Mouse (Mus musculus): ENCODE data around the gene Serpine3. TPM values are rescaled to one million over a fixed set of nuclear protein-coding genes. Genes with fewer than 3 reads are reported as not detected.

The Serpine3 gene
- not detected in 2 replicates for polyA plus RNA-seq (2015; fragmentation: Nextera tagmentation; extraction: Ambion mirVana)

DNA sequence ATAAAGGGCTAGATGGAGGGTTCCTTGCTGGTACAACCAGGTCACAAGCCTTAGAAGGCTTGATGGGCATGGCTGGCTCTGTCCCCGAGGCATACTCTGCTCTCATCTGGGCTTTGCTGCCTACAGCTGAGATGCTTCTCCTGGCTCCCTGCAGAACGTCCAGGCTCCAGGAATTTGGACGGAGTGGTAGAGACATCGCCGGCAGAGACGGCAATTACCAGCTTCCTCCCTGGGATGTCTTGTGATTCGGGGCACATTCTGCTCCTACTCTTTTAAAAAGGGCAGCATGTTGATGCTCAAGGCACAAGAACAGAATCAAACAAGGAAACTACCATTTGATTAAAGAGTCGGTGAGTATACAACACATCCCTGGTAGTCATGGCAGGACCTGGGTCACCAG is at the start of gene Serpine3:
Gene Serpine3 (plus strand): TSS at position 301 of the 400 bp plus-strand sequence.
- no peak for TF ChIP-seq CTCF (IDR thresholded peaks at IDR 0.05; ENCODE audit: low read depth)
- TF ChIP-seq EP300 (optimal IDR thresholded peaks at IDR 0.05) = no peak
- H3K4me1 ChIP-seq (replicated peaks; ENCODE audit: control insufficient read depth, insufficient read depth) = no peaks in the 10 kb centered on the region
- H3K9ac ChIP-seq (ENCODE audit: low read length) = no peak within 1 kb of the TSS
- no peaks in the 10 kb centered on the region for H3K9me3 ChIP-seq (ENCODE audit: control insufficient read depth, low read length)
- WGBS = 81% methylated on average over 8 of the region's 8 CpGs
- ATAC-seq (ENCODE audit: low FRiP score, low TSS enrichment) (no peak), DNase-seq (ENCODE audit: low spot score) (no peak)
- H3K4me2 ChIP-seq (replicated peaks; ENCODE audit: low read depth) = no peak within 1 kb of the TSS
- no peaks in the 10 kb centered on the region for H3K27me3 ChIP-seq (ENCODE audit: control insufficient read depth, insufficient read depth, low read length)
- H3K4me3 ChIP-seq (ENCODE audit: low read depth, low read length) = no peak within 1 kb of the TSS
- H3K27ac ChIP-seq (replicated peaks) = no peak within 1 kb of the TSS
- H3K36me3 ChIP-seq (ENCODE audit: control insufficient read depth, insufficient read depth, low read length) = no peaks in the 10 kb centered on the region

DNA sequence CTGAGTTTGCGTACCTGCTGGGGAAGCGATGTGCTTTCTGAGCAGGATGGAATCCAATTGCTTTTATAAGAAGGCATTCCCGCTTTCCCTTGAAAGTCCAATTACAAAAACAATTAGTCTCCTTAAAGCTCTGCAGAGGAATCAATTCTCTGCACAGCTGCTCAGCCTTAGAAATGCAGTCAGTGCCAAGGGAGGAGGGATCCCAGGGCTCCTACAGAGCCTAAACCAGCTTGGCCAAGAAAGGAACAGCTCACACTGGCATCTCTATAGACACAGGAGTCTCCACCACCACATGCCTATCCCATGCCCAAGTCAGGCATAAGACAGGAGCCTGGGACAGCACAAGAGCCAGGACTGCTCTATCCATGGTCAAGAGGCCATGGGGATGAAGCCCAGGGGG is 41.1 kb upstream of the Serpine3 start:
- 80% methylated on average over 3 of the region's 3 CpGs for WGBS
- no peak for TF ChIP-seq CTCF (IDR thresholded peaks at IDR 0.05; ENCODE audit: low read depth)
- no peak for TF ChIP-seq EP300 (optimal IDR thresholded peaks at IDR 0.05)
- H3K9ac ChIP-seq (ENCODE audit: low read length) = no peak overlapping the region

GRCm38 (mm10) chr14:62627951-62628350 is 35.5 kb upstream of the Serpine3 start:
- TF ChIP-seq CTCF (IDR thresholded peaks at IDR 0.05; ENCODE audit: low read depth) (no peak), EP300 (optimal IDR thresholded peaks at IDR 0.05) (no peak)
- no peak overlapping the region for H3K4me2 ChIP-seq (replicated peaks; ENCODE audit: low read depth)
- H3K9me3 ChIP-seq (ENCODE audit: control insufficient read depth, low read length) = no peaks in the 10 kb centered on the region
- ATAC-seq (ENCODE audit: low FRiP score, low TSS enrichment) (no peak), DNase-seq (ENCODE audit: low spot score) (no peak)
- H3K27ac ChIP-seq (replicated peaks) = no peak overlapping the region
- WGBS = 91% methylated on average over 5 of the region's 5 CpGs
- no peak overlapping the region for H3K9ac ChIP-seq (ENCODE audit: low read length)
- H3K4me1 ChIP-seq (replicated peaks; ENCODE audit: control insufficient read depth, insufficient read depth) = no peaks in the 10 kb centered on the region
- H3K36me3 ChIP-seq (ENCODE audit: control insufficient read depth, insufficient read depth, low read length) = no peaks in the 10 kb centered on the region
- no peaks in the 10 kb centered on the region for H3K27me3 ChIP-seq (ENCODE audit: control insufficient read depth, insufficient read depth, low read length)
- H3K4me3 ChIP-seq (ENCODE audit: low read depth, low read length) = no peak overlapping the region

More for the DNA sequence above, 41.1 kb upstream of the Serpine3 start:
- Histone ChIP-seq H3K27ac (replicated peaks) (no peak overlapping the region), H3K9me3 (ENCODE audit: control insufficient read depth, low read length) (no peaks in the 10 kb centered on the region), H3K4me3 (ENCODE audit: low read depth, low read length) (no peak overlapping the region), H3K4me2 (replicated peaks; ENCODE audit: low read depth) (no peak overlapping the region), H3K4me1 (replicated peaks; ENCODE audit: control insufficient read depth, insufficient read depth) (no peaks in the 10 kb centered on the region), H3K27me3 (ENCODE audit: control insufficient read depth, insufficient read depth, low read length) (no peaks in the 10 kb centered on the region), H3K36me3 (ENCODE audit: control insufficient read depth, insufficient read depth, low read length) (no peaks in the 10 kb centered on the region)
- DNase-seq (ENCODE audit: low spot score) (no peak), ATAC-seq (ENCODE audit: low FRiP score, low TSS enrichment) (no peak)

GRCm38 (mm10) chr14:62637436-62638344 is 25.8 kb upstream of the Serpine3 start:
- DNase-seq (ENCODE audit: low spot score) (no peak), ATAC-seq (ENCODE audit: low FRiP score, low TSS enrichment) (no peak)
- WGBS = 24% methylated on average over 9 of the region's 9 CpGs
- TF ChIP-seq CTCF (IDR thresholded peaks at IDR 0.05; ENCODE audit: low read depth) (no peak), EP300 (optimal IDR thresholded peaks at IDR 0.05) (no peak)
- no peak overlapping the region for H3K27ac ChIP-seq (replicated peaks)
- no peak overlapping the region for H3K4me2 ChIP-seq (replicated peaks; ENCODE audit: low read depth)
- no peaks in the 10 kb centered on the region for H3K9me3 ChIP-seq (ENCODE audit: control insufficient read depth, low read length)
- H3K4me1 ChIP-seq (replicated peaks; ENCODE audit: control insufficient read depth, insufficient read depth) = no peaks in the 10 kb centered on the region
- H3K36me3 ChIP-seq (ENCODE audit: control insufficient read depth, insufficient read depth, low read length) = no peaks in the 10 kb centered on the region
- no peaks in the 10 kb centered on the region for H3K27me3 ChIP-seq (ENCODE audit: control insufficient read depth, insufficient read depth, low read length)
- no peak overlapping the region for H3K9ac ChIP-seq (ENCODE audit: low read length)
- no peak overlapping the region for H3K4me3 ChIP-seq (ENCODE audit: low read depth, low read length)

DNA sequence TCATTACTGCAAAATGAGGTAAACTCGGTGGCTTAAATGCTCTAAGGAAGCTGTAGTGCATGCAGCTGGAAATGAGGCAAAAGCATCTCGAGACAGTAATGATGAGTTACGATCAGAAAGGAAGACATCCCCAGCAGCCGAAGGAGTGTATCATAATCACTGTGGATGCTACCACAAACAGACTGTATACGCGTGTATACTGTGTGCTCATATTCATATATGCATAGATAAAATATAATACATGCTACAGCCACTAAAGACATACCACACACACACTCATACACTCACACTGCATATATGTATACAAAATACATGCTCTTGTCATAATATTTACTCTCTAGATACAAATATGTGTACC is 25.1 kb upstream of the Serpine3 start:
- 55% methylated on average over 6 of the region's 6 CpGs for WGBS
- no peak overlapping the region for H3K4me2 ChIP-seq (replicated peaks; ENCODE audit: low read depth)
- no peaks in the 10 kb centered on the region for H3K4me1 ChIP-seq (replicated peaks; ENCODE audit: control insufficient read depth, insufficient read depth)
- no peaks in the 10 kb centered on the region for H3K36me3 ChIP-seq (ENCODE audit: control insufficient read depth, insufficient read depth, low read length)
- H3K9me3 ChIP-seq (ENCODE audit: control insufficient read depth, low read length) = no peaks in the 10 kb centered on the region
- no peak overlapping the region for H3K9ac ChIP-seq (ENCODE audit: low read length)
- TF ChIP-seq CTCF (IDR thresholded peaks at IDR 0.05; ENCODE audit: low read depth) = no peak
- no peak for TF ChIP-seq EP300 (optimal IDR thresholded peaks at IDR 0.05)
- no peak for DNase-seq (ENCODE audit: low spot score)
- no peaks in the 10 kb centered on the region for H3K27me3 ChIP-seq (ENCODE audit: control insufficient read depth, insufficient read depth, low read length)
- no peak overlapping the region for H3K4me3 ChIP-seq (ENCODE audit: low read depth, low read length)
- no peak overlapping the region for H3K27ac ChIP-seq (replicated peaks)
- ATAC-seq (ENCODE audit: low FRiP score, low TSS enrichment) = no peak

DNA sequence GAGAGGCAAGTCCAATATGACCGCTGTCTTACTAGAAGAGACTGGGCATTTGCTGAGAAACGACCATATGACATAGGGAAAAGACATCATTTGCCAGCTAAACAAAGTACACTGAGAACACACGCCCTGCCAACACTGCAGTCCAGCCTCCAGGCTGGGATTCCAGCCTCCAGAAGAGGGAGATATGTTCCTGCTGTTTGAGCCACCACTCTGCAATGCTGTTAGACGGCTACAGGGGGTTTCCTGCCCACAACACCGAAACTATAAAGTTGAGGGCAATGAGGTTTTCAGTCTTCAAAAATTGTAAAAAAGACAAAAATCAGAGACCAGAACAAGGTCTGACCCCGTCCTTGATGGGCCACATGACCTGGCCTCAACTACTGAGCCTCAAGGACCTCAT is 24.4 kb upstream of the Serpine3 start:
- DNase-seq (ENCODE audit: low spot score) (no peak), ATAC-seq (ENCODE audit: low FRiP score, low TSS enrichment) (no peak)
- no peak overlapping the region for H3K4me2 ChIP-seq (replicated peaks; ENCODE audit: low read depth)
- peak; percentile 63 for TF ChIP-seq CTCF (IDR thresholded peaks at IDR 0.05; ENCODE audit: low read depth)
- TF ChIP-seq EP300 (optimal IDR thresholded peaks at IDR 0.05) = no peak
- no peaks in the 10 kb centered on the region for H3K36me3 ChIP-seq (ENCODE audit: control insufficient read depth, insufficient read depth, low read length)
- 62% methylated on average over 6 of the region's 6 CpGs for WGBS
- H3K4me3 ChIP-seq (ENCODE audit: low read depth, low read length) = no peak overlapping the region
- H3K4me1 ChIP-seq (replicated peaks; ENCODE audit: control insufficient read depth, insufficient read depth) = no peaks in the 10 kb centered on the region
- H3K9ac ChIP-seq (ENCODE audit: low read length) = no peak overlapping the region
- H3K9me3 ChIP-seq (ENCODE audit: control insufficient read depth, low read length) = no peaks in the 10 kb centered on the region
- no peaks in the 10 kb centered on the region for H3K27me3 ChIP-seq (ENCODE audit: control insufficient read depth, insufficient read depth, low read length)
- no peak overlapping the region for H3K27ac ChIP-seq (replicated peaks)
